Mouse (Mus musculus) intestine, embryonic 14.5 days (tissue): ENCODE measurements around the gene Cyp39a1. TPM values are rescaled to one million over a fixed set of nuclear protein-coding genes. Genes with fewer than 3 reads are reported as not detected.
A peak's percentile ranks its signal among the peaks of the same experiment; 100 is the strongest.

ENCODE experiments used
- ATAC-seq: fragments of 200-750 bp; cut with Nextera tagmentation; replicated peaks from 2 replicates; pipeline ENCODE4 v1.8.0; 2017; ENCODE audit warnings: low read depth, moderate number of reproducible peaks, moderate TSS enrichment, moderate library complexity; ENCODE audit not compliant: low FRiP score, low TSS enrichment
- DNase-seq: peaks from one replicate; pipeline ENCODE4 v3.0.0-alpha.2; 2018; ENCODE audit warnings: low spot score
- H3K27ac ChIP-seq: fragments of 300-500 bp; sonication (generic); 2 replicates; pipeline ENCODE4 v1.5.1; 2014; ENCODE audit warnings: low read depth, mild to moderate bottlenecking, control low read depth
- H3K27me3 ChIP-seq: fragments of 300-500 bp; sonication (generic); replicated peaks from 2 replicates; pipeline ENCODE4 v1.6.1; 2014; ENCODE audit warnings: low read length, control low read depth; ENCODE audit not compliant: control insufficient read depth, insufficient read depth
- H3K36me3 ChIP-seq: fragments of 300-500 bp; sonication (generic); 2 replicates; pipeline ENCODE4 v1.6.1; 2014; ENCODE audit warnings: low read length, control low read depth; ENCODE audit not compliant: control insufficient read depth, insufficient read depth
- H3K4me1 ChIP-seq: fragments of 300-500 bp; sonication (generic); replicated peaks from 2 replicates; pipeline ENCODE4 v1.6.1; 2014; ENCODE audit warnings: low read length, control low read depth, mixed read lengths; ENCODE audit not compliant: control insufficient read depth, insufficient read depth
- H3K4me2 ChIP-seq: fragments of 300-500 bp; sonication (generic); 2 replicates; pipeline ENCODE4 v1.6.1; 2014; ENCODE audit warnings: low read length
- H3K4me3 ChIP-seq: fragments of 300-500 bp; sonication (generic); 2 replicates; pipeline ENCODE4 v1.5.1; 2014; ENCODE audit warnings: low read depth, low read length, control low read depth, mixed read lengths
- H3K9ac ChIP-seq: fragments of 300-500 bp; sonication (generic); 2 replicates; pipeline ENCODE4 v1.6.1; 2014; ENCODE audit warnings: mild to moderate bottlenecking, low read length
- H3K9me3 ChIP-seq: fragments of 300-500 bp; sonication (generic); 2 replicates; pipeline ENCODE4 v1.6.1; 2016; ENCODE audit warnings: low read length, control low read depth; ENCODE audit not compliant: control insufficient read depth
- WGBS: fragments of 180-500 bp; shearing (Covaris S2); extraction: QIAGEN DNeasy Blood & Tissue Kit; methylation state at CpG from one replicate; pipeline ENCODE4 v1.1.7; 2014; 5-methylcytosine and 5-hydroxymethylcytosine counted together
- polyA plus RNA-seq: library from polyadenylated mRNA; unstranded; fragments of >200 nt; fragmentation: Nextera tagmentation; extraction: Ambion mirVana; gene quantifications from 2 replicates; pipeline ENCODE4 v1.2.1, GENCODE M21; 2014

The Cyp39a1 gene
- polyA plus RNA-seq, 1 experiment from 2014 or later: 17.0 TPM

DNA sequence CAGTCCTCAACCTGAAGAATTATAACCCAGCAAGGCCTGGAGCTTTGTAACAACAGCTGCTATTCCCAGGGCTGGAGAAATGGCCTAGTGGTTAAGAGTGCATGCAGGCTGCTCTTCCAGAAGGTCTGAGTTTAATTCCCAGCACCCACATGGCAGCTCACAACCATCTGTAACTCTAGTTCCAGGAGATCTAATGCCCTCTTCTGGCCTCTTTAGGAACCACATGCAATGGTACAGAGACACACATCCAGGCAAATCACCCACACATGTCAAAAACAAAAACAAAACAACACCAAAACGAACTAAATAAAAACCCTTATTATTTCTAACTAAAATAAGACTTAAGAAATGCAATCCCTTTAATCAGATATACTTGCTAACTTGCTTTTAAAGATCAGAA, 26.4 kb upstream of the Cyp39a1 start:
- Histone ChIP-seq H3K27ac (no peak overlapping the region), H3K9me3 (no peaks in the 10 kb centered on the region), H3K4me2 (no peak overlapping the region), H3K4me1 (no peaks in the 10 kb centered on the region), H3K9ac (no peak overlapping the region), H3K36me3 (peaks cover 5% of the 10 kb centered on the region; the same call in 1 of the 2 replicates), H3K4me3 (no peak overlapping the region), H3K27me3 (no peaks in the 10 kb centered on the region)
- WGBS: 79% methylated on average over 1 of the region's 1 CpGs
- DNase-seq: no peak
- no peak for ATAC-seq

DNA sequence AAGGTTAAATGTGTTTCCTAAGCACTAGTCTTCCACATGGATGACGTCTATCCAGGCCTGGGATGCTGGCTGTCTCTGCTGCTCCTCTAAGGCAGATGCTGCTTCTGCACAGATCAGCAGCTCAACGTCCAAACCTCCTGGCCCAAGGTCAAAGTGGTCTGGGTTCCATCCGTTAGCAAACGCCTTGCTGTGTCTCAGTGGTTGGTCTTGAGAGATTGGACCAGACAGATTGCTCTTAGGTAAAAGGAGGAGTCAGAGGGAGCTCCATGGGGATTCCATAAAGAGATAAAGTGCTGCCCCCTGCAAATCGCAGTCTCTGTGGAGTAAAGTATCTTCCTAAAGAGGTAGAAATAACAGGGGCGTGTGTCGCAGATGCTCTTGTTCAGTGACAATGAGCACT, 24.0 kb upstream of the Cyp39a1 start:
- Histone ChIP-seq H3K9ac (no peak overlapping the region), H3K9me3 (no peaks in the 10 kb centered on the region), H3K27ac (no peak overlapping the region), H3K4me2 (no peak overlapping the region), H3K4me3 (no peak overlapping the region), H3K4me1 (no peaks in the 10 kb centered on the region), H3K36me3 (peaks cover 17% of the 10 kb centered on the region; the same call in 1 of the 2 replicates), H3K27me3 (no peaks in the 10 kb centered on the region)
- WGBS: 73% methylated on average over 7 of the region's 7 CpGs
- DNase-seq: no peak
- ATAC-seq: no peak

GRCm38 (mm10) chr17:43644375-43644774, 22.9 kb upstream of the Cyp39a1 start:
- no peak for ATAC-seq
- DNase-seq: no peak
- Histone ChIP-seq H3K9ac (no peak overlapping the region), H3K4me1 (no peaks in the 10 kb centered on the region), H3K4me3 (no peak overlapping the region), H3K36me3 (peaks cover 18% of the 10 kb centered on the region; the same call in 1 of the 2 replicates), H3K27ac (no peak overlapping the region), H3K9me3 (no peaks in the 10 kb centered on the region), H3K27me3 (no peaks in the 10 kb centered on the region), H3K4me2 (no peak overlapping the region)
- 70% methylated on average over 7 of the region's 7 CpGs for WGBS

GRCm38 (mm10) chr17:43645136-43645535, 22.1 kb upstream of the Cyp39a1 start:
- no peak overlapping the region for H3K4me3 ChIP-seq

GRCm38 (mm10) chr17:43646925-43647324, 20.3 kb upstream of the Cyp39a1 start:
- ATAC-seq: no peak
- WGBS: 69% methylated on average over 5 of the region's 5 CpGs

More at GRCm38 (mm10) chr17:43645136-43645535, 22.1 kb upstream of the Cyp39a1 start:
- 93% methylated on average over 3 of the region's 3 CpGs for WGBS
- Histone ChIP-seq H3K27ac (no peak overlapping the region), H3K9me3 (no peaks in the 10 kb centered on the region), H3K9ac (no peak overlapping the region), H3K4me2 (no peak overlapping the region), H3K36me3 (peaks cover 23% of the 10 kb centered on the region; the same call in 1 of the 2 replicates), H3K4me1 (no peaks in the 10 kb centered on the region), H3K27me3 (no peaks in the 10 kb centered on the region)
- ATAC-seq (no peak), DNase-seq (no peak)

DNA sequence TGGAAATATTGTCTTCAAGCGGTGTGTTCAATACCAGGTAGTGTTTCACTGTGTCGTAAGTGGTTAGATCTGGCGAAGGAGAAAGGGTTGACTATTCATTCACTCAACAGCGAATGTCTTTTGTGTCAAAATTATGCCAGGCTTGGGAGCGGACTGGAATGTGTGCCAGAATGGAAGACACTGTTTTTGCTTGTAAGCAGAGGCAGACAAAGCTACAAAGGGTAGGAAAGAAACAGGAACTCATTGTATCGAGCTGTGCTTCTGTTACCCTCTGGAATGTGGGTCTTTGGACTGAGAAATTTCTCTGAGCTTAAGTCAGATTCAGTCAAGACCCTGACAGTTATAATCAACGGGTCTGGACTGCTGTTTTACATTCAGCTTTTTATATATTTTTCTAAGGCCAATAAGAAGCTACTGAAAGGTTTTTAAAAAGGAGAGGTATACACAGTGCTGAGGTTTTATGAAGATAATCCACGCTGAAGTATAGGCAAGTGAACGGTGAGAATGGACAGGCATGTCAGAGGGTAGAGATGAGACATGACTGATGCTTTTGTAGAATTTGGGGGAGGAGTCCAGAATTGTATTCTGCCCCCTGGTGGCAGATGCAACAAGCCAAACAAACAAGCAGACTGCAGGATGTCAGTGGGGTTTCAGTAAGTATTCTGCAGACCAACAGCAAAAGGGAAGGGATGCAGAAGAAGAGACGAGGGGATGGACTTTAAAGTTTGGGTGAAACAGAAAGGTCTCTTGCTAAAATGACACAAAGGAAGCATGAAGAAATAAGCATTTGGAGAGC, 17.4 kb upstream of the Cyp39a1 start:
- DNase-seq (no peak), ATAC-seq (no peak)
- WGBS: 82% methylated on average over 10 of the region's 10 CpGs
- no peak overlapping the region for H3K4me2 ChIP-seq
- H3K36me3 ChIP-seq: peaks cover 27% of the 10 kb centered on the region
- no peak overlapping the region for H3K4me3 ChIP-seq
- H3K27me3 ChIP-seq: no peaks in the 10 kb centered on the region
- no peak overlapping the region for H3K27ac ChIP-seq
- no peak overlapping the region for H3K9ac ChIP-seq
- no peaks in the 10 kb centered on the region for H3K9me3 ChIP-seq
- H3K4me1 ChIP-seq: no peaks in the 10 kb centered on the region

More at GRCm38 (mm10) chr17:43646925-43647324, 20.3 kb upstream of the Cyp39a1 start:
- Histone ChIP-seq H3K9ac (no peak overlapping the region), H3K27me3 (no peaks in the 10 kb centered on the region), H3K36me3 (peaks cover 23% of the 10 kb centered on the region; the same call in 1 of the 2 replicates), H3K4me2 (no peak overlapping the region), H3K4me3 (no peak overlapping the region), H3K9me3 (no peaks in the 10 kb centered on the region), H3K4me1 (no peaks in the 10 kb centered on the region), H3K27ac (no peak overlapping the region)
- no peak for DNase-seq

GRCm38 (mm10) chr17:43651314-43652046, 15.7 kb upstream of the Cyp39a1 start:
- H3K4me2 ChIP-seq: no peak overlapping the region
- no peak overlapping the region for H3K27ac ChIP-seq
- H3K27me3 ChIP-seq: no peaks in the 10 kb centered on the region
- ATAC-seq (no peak), DNase-seq (no peak)
- no peak overlapping the region for H3K9ac ChIP-seq
- H3K36me3 ChIP-seq: peaks cover 25% of the 10 kb centered on the region
- H3K4me1 ChIP-seq: no peaks in the 10 kb centered on the region
- no peak overlapping the region for H3K4me3 ChIP-seq
- no peaks in the 10 kb centered on the region for H3K9me3 ChIP-seq
- WGBS: 63% methylated on average over 14 of the region's 14 CpGs

DNA sequence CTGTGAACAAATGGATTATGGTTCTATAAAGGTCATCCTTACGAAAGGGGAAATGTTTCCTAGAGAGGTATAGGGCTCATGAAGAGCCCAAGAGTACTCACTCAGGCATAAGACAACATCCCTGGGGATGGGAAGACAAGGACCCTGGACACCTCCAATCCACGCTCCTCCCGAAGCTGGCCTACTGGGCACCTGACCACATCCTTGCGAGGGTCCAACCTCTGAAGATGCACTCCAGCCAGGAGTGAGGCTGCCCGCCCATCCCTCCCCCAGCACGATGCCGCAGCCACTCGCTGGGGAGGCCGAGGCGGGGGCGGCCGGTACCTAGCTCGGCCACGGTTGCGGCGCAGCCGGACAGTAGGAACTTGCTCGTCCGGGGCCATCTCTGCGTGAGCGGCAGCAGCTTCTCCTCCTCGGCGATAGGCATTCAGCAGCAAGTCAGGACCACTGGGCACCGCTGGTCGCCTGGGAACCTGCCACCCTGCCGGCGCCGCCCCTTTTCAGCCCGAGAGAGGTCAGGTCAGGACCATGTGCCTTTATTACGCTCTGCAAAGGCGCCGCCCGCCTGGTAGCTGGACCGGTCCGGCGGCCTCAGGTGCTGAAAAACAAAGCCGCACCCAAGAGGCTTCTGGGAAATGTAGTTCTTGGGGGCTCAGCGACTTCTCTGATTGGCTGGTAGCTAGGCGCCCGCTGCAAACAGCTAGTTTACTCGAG, 492 bp upstream of the Cyp39a1 start, which contains the start of gene Slc25a27:
Gene Slc25a27, minus strand, starts transcription at position 639 of the 714 bp plus-strand sequence.
- peaks cover 22% of the 10 kb centered on the region for H3K4me1 ChIP-seq
- H3K27me3 ChIP-seq: no peaks in the 10 kb centered on the region
- peaks cover 7% of the 10 kb centered on the region for H3K36me3 ChIP-seq
- DNase-seq (peak; percentile 92), ATAC-seq (peak; percentile 99)
- no peaks in the 10 kb centered on the region for H3K9me3 ChIP-seq
- 0 out of 2 replicates have a peak within 1 kb of the TSS, but pooled peaks have one; percentile 33 for H3K27ac ChIP-seq
- peak within 1 kb of the TSS; percentile 64 for H3K9ac ChIP-seq
- WGBS: under 1% methylated on average over 41 of the region's 41 CpGs
- peak within 1 kb of the TSS; percentile 78 for H3K4me3 ChIP-seq
- peak within 1 kb of the TSS; percentile 81 for H3K4me2 ChIP-seq
